Mouse (Mus musculus) mouse trophoblast stem cell (cell line): ENCODE measurements around the gene Atraid.

Source experiments
- in situ Hi-C, 2 experiments: fragments of 300-500 bp; cut with MseI, MboI; formaldehyde crosslinking; loops; 2 replicates in 1 of 2; 3 replicates in 1 of 2; pipeline ENCODE4 v1.15.1; 2025

Atraid gene

GRCm38 (mm10) chr5:31054261-31055215 lies 6.4 kb downstream of the Atraid start, which contains the start of gene Cad:
Cad (plus strand) TSS chr5:31054780.
- in situ Hi-C loops = no loop called here

GRCm38 (mm10) chr5:31055216-31056140 lies 7.4 kb downstream of the Atraid start:
- in situ Hi-C loops = no loop called here

- in situ Hi-C loops = no loop called here
Observed at GRCm38 (mm10) chr5:31069810-31070209, 21.7 kb downstream of the Atraid start.

- in situ Hi-C loops = no loop called here
Observed at GRCm38 (mm10) chr5:31071059-31071458, 22.9 kb downstream of the Atraid start.

GRCm38 (mm10) chr5:31071821-31072220 lies 23.7 kb downstream of the Atraid start:
- in situ Hi-C loops = no loop called here

GRCm38 (mm10) chr5:31073176-31073575 lies 25.1 kb downstream of the Atraid start:
- in situ Hi-C loops = no loop called here

- in situ Hi-C loops = no loop called here
Observed at GRCm38 (mm10) chr5:31076346-31076745, 28.2 kb downstream of the Atraid start.

GRCm38 (mm10) chr5:31080059-31080794 lies 32.1 kb downstream of the Atraid start:
- in situ Hi-C loops = no loop called here

GRCm38 (mm10) chr5:31080795-31081164 lies 32.7 kb downstream of the Atraid start:
- in situ Hi-C loops = no loop called here

- in situ Hi-C loops = no loop called here
Observed at GRCm38 (mm10) chr5:31081386-31081785, 33.3 kb downstream of the Atraid start.

- in situ Hi-C loops = no loop called here
Observed at GRCm38 (mm10) chr5:31082355-31082754, 34.2 kb downstream of the Atraid start.

GRCm38 (mm10) chr5:31082935-31083625 lies 35.0 kb downstream of the Atraid start:
- in situ Hi-C loops = no loop called here

GRCm38 (mm10) chr5:31083949-31084348 lies 35.8 kb downstream of the Atraid start:
- in situ Hi-C loops = no loop called here

- in situ Hi-C loops = no loop called here
Observed at GRCm38 (mm10) chr5:31086606-31087005, 38.5 kb downstream of the Atraid start.

GRCm38 (mm10) chr5:31087131-31087530 lies 39.0 kb downstream of the Atraid start:
- in situ Hi-C loops = no loop called here

GRCm38 (mm10) chr5:31092231-31092975 lies 44.3 kb downstream of the Atraid start:
- in situ Hi-C loops = no loop called here

- in situ Hi-C loops = no loop called here
Observed at GRCm38 (mm10) chr5:31093151-31094041, 45.3 kb downstream of the Atraid start.

GRCm38 (mm10) chr5:31094100-31094798 lies 46.1 kb downstream of the Atraid start:
- in situ Hi-C loops = no loop called here
